Mouse (Mus musculus) cerebral cortex, adult 2 months (tissue): ENCODE measurements around the gene Tiam2.

Source experiments
- WGBS: fragments of 180-500 bp; shearing (Covaris S2); methylation state at CpG from one replicate; pipeline ENCODE4 v1.1.7; 2018; 5-methylcytosine and 5-hydroxymethylcytosine counted together

Tiam2 gene

GRCm38 (mm10) chr17:3394985-3395384, 68.6 kb downstream of the Tiam2 start:
- 88% methylated on average over 2 of the region's 2 CpGs for WGBS

- 31% methylated on average over 12 of the region's 12 CpGs for WGBS
Measured at GRCm38 (mm10) chr17:3396881-3397281, 70.5 kb downstream of the Tiam2 start.

- WGBS, result 23% methylated on average over 5 of the region's 5 CpGs
Measured at GRCm38 (mm10) chr17:3397836-3398235, 71.5 kb downstream of the Tiam2 start.

GRCm38 (mm10) chr17:3405350-3406073, 79.1 kb downstream of the Tiam2 start:
- WGBS, result 76% methylated on average over 9 of the region's 9 CpGs

- WGBS, result 15% methylated on average over 1 of the region's 1 CpGs
Measured at GRCm38 (mm10) chr17:3407051-3407450, 80.7 kb downstream of the Tiam2 start.

GRCm38 (mm10) chr17:3410307-3410706, 83.9 kb downstream of the Tiam2 start:
- 84% methylated on average over 2 of the region's 2 CpGs for WGBS

GRCm38 (mm10) chr17:3412771-3413170, 86.4 kb downstream of the Tiam2 start:
- 73% methylated on average over 4 of the region's 4 CpGs for WGBS

- WGBS, result 69% methylated on average over 3 of the region's 3 CpGs
Measured at GRCm38 (mm10) chr17:3415580-3415979, 89.2 kb downstream of the Tiam2 start.

- WGBS, result 66% methylated on average over 3 of the region's 3 CpGs
Measured at GRCm38 (mm10) chr17:3416401-3416800, 90.0 kb downstream of the Tiam2 start.

- 47% methylated on average over 10 of the region's 10 CpGs for WGBS
Measured at GRCm38 (mm10) chr17:3419368-3419928, 93.1 kb downstream of the Tiam2 start.

GRCm38 (mm10) chr17:3420148-3420547, 93.8 kb downstream of the Tiam2 start:
- WGBS, result 88% methylated on average over 4 of the region's 4 CpGs

- WGBS, result 73% methylated on average over 2 of the region's 2 CpGs
Measured at GRCm38 (mm10) chr17:3423416-3423815, 97.0 kb downstream of the Tiam2 start.

- 79% methylated on average over 9 of the region's 9 CpGs for WGBS
Measured at GRCm38 (mm10) chr17:3428659-3429058, 102.3 kb downstream of the Tiam2 start.

GRCm38 (mm10) chr17:3432590-3433498, 106.5 kb downstream of the Tiam2 start:
- WGBS, result 59% methylated on average over 10 of the region's 10 CpGs

- 86% methylated on average over 3 of the region's 3 CpGs for WGBS
Measured at GRCm38 (mm10) chr17:3433521-3434271, 107.3 kb downstream of the Tiam2 start.

- 100% methylated on average over 1 of the region's 1 CpGs for WGBS
Measured at GRCm38 (mm10) chr17:3435299-3435698, 108.9 kb downstream of the Tiam2 start.

- 62% methylated on average over 12 of the region's 12 CpGs for WGBS
Measured at GRCm38 (mm10) chr17:3436841-3437515, 110.6 kb downstream of the Tiam2 start.

GRCm38 (mm10) chr17:3442526-3443401, 116.4 kb downstream of the Tiam2 start:
- 43% methylated on average over 10 of the region's 10 CpGs for WGBS

GRCm38 (mm10) chr17:3446191-3446950, 120.0 kb downstream of the Tiam2 start:
- 46% methylated on average over 8 of the region's 8 CpGs for WGBS
